Mouse (Mus musculus) yolk sac, embryonic 10.5 days (tissue): ENCODE data around the gene Cenpw.
A peak's percentile ranks its signal among the peaks of the same experiment; 100 is the strongest.

Source experiments
- DNase-seq: peaks from one replicate; pipeline ENCODE4 v3.0.0-alpha.2; 2017; ENCODE audit warnings: low spot score

The Cenpw gene

GRCm38 (mm10) chr10:30199916-30200826 lies at the start of gene Cenpw:
TSS of gene Cenpw (minus strand) at chr10:30200560.
- peak; percentile 93 for DNase-seq

GRCm38 (mm10) chr10:30249654-30250053 lies 49.3 kb upstream of the Cenpw start:
- DNase-seq = no peak

- no peak for DNase-seq
Observed at GRCm38 (mm10) chr10:30199501-30199900, 859 bp downstream of the Cenpw start.

GRCm38 (mm10) chr10:30167700-30168099 lies 32.7 kb downstream of the Cenpw start:
- DNase-seq = no peak
